ENCODE assay signal across 14 mouse cellular contexts in the genomic region with DNA sequence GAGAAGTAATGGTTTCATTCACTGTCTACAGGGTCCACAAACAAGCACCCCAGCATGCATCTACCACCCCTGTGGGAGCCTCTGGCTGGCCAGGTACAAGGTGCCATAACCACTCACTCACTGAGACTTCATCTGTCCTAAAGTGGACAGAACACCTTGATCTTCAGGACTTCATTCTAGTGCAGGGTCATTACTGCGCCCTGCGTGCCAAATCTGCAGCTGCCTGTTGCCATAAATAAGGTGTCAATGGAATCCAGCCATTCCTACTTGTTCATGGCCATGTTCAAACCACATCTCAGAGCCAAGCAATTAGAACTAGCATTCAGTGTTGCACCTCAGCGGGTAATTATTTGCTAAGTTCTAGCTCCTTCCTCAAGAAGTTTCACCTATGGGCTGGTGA.
"Had no signal": no experiment of that assay in that cellular context is flagged by ENCODE, and none has a peak within 500 bp of the region (broad histone marks: within the 10 kb centered on the region; RNA-seq: fewer than 3 reads in every experiment).

No protein-coding gene starts in this region.

- DNase-seq: kidney, postnatal 14 days; lung, embryonic 14.5 days; lung, postnatal 10 days; lung, postnatal 4 days; midbrain, embryonic 14.5 days; spleen, adult 18-20 months; thymus, adult 18-20 months; thymus, postnatal 25 days had no signal

- H3K9me3 ChIP-seq: kidney, embryonic 15.5 days; limb, embryonic 13.5 days; liver, embryonic 15.5 days; midbrain, embryonic 10.5 days; neural tube, embryonic 12.5 days had no signal

- H3K27me3 ChIP-seq: kidney, embryonic 15.5 days; limb, embryonic 13.5 days; liver, embryonic 15.5 days; neural tube, embryonic 12.5 days had no signal

- H3K27ac ChIP-seq: kidney, embryonic 15.5 days; left cerebral cortex, adult 2 months; limb, embryonic 13.5 days; liver, embryonic 15.5 days; midbrain, embryonic 10.5 days; neural tube, embryonic 12.5 days had no signal

- H3K4me3 ChIP-seq: kidney, embryonic 15.5 days; left cerebral cortex, adult 2 months; limb, embryonic 13.5 days; liver, embryonic 15.5 days; midbrain, embryonic 10.5 days; neural tube, embryonic 12.5 days had no signal

- H3K4me1 ChIP-seq: kidney, embryonic 15.5 days; limb, embryonic 13.5 days; liver, embryonic 15.5 days; midbrain, embryonic 10.5 days; neural tube, embryonic 12.5 days had no signal
